Mouse (Mus musculus): ENCODE results near the gene Slf2.

Slf2 gene

GRCm38 (mm10) chr19:45028746-45029145 is 97.8 kb downstream of the Slf2 start:
- DNase-seq (ENCODE audit: low read depth in 1 of 2, low spot score in 2 of 2) = no peak

- no peak for DNase-seq (ENCODE audit: low read depth in 1 of 2, low spot score in 2 of 2)
Observed at GRCm38 (mm10) chr19:45029571-45029970, 98.6 kb downstream of the Slf2 start.

- peak in 1 of 2 experiments; percentile 40 for DNase-seq (ENCODE audit: low read depth in 1 of 2, low spot score in 2 of 2)
Observed at GRCm38 (mm10) chr19:45030111-45030510, 99.2 kb downstream of the Slf2 start.

- peak in 1 of 2 experiments; percentile 44 for DNase-seq (ENCODE audit: low read depth in 1 of 2, low spot score in 2 of 2)
Observed at GRCm38 (mm10) chr19:45030746-45031693, 100.1 kb downstream of the Slf2 start.

GRCm38 (mm10) chr19:45031780-45032179 is 100.8 kb downstream of the Slf2 start:
- peak in 1 of 2 experiments; percentile 48 for DNase-seq (ENCODE audit: low read depth in 1 of 2, low spot score in 2 of 2)
